Mouse (Mus musculus) right cerebral cortex, postnatal 10 days (tissue): ENCODE measurements around the gene Snap47.
A peak's percentile ranks its signal among the peaks of the same experiment; 100 is the strongest.

Source experiments
- DNase-seq, 2 experiments: peaks; one replicate each; pipeline ENCODE4 v3.0.0; 2021; ENCODE audit warnings: low spot score in 2 of 2

Gene Snap47

DNA sequence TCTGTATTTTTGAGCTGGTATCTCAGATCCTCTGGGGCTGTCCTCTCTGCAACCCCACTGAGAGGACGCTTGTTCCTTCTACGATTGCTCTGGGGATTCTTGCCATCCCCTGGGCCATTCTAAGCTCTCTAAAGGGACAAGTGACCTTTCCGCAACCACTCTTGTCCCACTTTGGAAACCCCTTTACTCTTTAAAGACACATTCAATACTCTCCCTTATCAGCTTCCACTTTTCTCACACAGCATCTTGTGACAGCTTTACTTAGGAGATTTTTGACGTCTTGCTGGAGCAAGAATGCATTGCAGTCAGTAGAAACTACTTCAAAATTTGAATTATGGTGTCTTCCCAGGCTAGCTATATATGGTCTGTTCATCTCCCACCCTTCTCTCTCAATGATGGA is at the start of gene Snap47:
Snap47 (minus strand) TSS at position 101 of the 400 bp plus-strand sequence.
- no peak for DNase-seq

DNA sequence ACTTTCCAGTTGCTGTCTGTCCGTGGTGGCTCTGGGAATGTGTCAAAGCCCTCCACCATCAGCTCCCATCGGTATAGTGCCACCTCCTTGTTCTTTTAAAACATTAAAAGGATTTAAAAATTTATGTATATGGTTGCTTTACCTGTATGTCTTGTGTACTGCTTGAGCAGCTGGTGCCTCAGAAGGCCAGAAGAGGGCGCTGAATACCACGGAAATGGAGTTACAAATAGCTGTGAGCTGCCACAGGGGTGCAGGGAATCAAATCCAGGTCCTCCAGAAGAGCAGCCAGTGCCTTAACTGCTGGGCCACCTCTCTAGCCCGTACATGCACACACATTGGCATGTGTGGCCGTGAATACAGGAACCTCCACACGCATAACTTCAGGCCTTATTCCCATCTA is 46.8 kb upstream of the Snap47 start:
- no peak for DNase-seq

DNA sequence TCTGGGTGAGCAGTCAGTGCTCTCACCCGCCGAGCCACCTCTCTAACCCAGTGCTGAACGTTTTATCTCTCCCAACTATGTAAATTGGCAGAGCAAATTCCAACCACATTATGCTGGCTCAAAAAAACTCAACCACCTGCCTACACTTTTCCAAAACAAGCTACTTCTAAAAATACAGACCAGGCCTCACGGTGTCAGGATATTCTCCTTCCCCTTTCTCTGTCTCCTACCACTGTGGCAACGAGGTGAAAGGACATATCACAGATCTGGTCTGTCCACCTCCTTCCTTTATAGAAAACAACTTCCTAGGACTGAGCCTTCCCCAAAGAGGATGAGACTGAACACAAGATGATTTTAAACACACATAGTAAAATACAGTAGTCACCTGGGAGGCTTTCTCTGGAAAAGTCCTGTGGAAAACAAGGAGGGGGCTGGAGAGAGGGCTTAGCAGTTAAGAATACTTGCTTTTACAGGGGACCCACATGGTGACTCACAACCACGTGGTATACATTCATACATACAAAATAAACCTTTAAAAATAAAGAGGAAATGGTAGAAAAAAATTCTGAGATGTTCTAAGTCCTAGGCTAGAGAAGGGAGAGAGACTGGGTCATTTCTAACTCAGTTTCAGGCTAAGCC is 45.8 kb upstream of the Snap47 start:
- no peak for DNase-seq

DNA sequence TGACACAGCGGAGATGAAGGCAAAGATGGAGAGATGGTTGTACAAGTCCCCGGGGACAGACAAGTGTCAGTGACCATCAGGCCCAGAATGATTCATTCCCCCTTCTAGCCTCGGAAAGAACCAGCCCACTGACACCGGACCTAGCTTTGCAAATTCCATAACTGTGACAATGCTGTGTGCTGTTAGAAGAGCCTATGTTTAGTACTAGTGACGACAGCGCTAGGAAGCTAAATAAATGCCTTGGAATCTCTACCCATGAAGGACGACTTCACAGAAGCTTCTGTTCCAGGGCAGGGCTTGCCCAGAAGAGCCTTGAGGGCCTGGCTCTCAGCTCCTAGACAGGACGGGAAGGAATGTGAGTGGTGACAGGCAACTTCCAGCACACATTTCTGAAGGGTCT is 35.2 kb upstream of the Snap47 start:
- no peak for DNase-seq

DNA sequence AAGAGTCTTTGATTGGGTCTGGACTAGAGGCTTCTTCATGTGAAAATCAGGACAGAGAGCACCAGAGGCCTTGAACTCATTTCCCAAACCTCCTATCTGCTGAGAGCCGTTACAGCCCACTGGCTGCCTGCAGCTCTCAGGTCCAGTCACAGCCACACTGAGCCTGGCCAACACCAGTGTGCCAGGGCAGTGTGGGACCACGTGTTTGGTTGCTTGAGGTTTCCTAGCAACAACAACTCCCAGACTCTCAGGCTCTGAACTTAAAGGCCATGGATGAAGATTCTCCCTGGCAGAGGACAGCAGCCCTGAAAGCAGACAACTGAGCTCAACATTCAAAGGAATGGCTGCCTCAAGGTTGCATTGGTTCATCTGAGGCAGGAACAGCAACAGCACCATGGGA is 34.7 kb upstream of the Snap47 start:
- DNase-seq: no peak

DNA sequence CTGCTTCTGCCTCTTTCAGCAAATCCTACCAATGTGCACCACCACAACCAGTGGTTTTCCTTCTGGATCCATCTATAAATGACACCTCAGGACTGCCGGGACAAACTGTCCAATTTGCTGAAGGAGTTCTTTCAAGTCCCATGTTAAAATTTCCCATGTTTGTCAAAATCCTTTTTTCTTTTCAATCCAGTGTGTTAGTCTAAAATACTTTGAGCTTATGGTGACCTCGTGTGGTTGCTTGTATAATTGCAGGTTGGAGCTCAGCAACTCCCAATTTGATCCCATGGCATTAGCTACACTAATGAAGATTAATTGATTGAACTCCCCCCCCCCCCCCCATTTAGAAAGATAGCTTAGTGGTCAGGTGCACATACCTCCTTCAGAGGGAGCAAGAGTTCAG is 32.2 kb upstream of the Snap47 start:
- DNase-seq: peak in 1 of 2 experiments; percentile 69

DNA sequence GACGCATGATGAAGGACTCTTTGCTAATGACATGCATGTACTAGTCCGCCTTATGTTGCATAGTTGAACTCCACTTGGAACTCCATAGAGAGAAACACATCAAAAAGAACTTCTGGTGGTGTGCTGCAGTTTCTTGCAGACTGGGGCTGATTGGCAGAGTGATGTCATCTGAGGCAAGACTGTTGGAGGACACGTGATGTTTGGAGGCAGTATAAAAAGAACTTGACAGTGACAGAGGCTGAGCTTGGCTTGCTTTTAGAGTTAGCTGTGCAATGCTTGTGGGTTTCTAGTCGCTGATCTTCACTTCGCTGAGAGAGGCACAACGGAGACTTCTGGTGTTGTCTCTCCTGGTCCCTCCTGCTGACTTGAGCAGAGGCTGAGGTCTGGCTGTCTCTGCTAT is 26.3 kb upstream of the Snap47 start:
- DNase-seq: no peak

DNA sequence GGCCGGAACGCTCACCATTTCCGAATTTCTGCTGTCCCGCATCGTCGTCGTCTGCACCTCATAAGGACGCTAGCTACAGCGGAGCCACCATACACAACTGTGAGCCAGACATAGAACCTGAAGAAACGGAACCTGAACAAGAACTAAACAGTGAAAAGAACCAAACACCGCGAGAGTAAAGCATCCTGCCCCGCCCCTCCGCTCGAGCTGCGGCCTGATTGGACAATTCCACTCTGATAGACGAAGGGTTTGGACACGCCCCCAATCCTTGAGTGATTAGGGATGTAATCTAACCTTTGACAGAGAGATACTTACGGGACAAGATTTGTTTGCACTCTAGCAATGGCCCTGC is 21.3 kb upstream of the Snap47 start, which contains the start of gene Zfp867:
Zfp867 (minus strand) TSS at position 149 of the 352 bp plus-strand sequence.
- DNase-seq: peak; percentile 95

DNA sequence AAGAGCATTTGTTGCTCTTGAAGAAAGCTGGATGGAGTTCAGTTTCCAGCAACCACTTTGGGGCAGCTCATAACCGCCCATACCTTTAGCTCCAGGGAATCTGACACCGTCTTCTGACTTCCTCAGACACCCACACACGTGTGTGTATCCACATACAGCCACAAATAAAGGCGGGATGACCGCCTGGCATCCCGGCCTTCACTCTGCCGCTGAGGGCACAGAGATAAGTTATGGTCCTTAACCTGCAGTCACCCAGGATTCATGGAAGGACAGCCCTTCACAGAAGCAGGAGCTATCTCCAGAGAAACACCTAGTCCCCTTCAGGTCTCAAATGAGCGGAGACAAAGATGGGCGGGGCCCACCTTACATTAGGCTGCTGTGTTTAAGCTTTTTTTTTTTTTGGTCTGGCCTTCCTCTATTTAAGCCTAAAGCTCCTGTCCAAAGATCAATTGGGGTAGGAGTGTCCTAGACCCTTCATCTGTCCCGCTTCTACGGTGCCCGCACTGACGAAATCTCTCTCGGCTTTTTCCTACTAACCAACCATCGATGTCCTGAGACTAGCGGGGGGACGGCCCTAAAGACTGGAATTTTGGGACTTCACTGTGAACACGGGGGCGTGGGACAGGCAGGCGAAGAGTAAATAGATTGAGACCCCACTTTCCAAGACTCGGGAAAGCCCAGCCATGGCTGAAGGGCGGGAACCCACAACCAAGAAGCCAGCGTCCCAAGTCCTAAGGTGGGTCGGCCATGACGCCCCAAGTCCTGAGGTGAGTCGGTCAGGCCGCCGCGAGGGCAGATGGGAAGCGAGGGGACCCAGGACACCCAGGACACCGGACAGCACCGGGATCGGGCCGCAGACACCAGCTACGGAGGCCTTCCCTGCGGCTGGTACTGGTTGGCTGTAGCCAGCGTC is 20.7 kb upstream of the Snap47 start:
- DNase-seq: no peak

DNA sequence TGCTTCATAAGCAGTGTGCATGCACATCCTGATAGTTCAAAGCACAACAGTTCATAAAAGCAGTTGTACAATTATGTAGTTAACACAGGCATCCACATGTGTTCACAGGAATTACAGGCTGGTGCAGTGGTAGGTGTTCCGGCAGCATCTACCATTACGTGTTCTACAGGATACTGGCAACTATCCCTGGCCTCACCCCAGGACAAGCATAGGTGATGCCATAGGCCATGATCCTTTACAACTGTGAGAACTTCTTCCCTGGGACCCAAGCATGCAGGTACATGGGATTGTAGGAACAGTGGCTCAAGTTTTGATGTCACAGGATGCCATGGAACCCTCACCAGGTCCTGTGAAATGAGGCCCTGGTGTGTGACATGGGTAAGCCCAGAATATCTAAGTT is 9.5 kb upstream of the Snap47 start:
- DNase-seq: no peak

DNA sequence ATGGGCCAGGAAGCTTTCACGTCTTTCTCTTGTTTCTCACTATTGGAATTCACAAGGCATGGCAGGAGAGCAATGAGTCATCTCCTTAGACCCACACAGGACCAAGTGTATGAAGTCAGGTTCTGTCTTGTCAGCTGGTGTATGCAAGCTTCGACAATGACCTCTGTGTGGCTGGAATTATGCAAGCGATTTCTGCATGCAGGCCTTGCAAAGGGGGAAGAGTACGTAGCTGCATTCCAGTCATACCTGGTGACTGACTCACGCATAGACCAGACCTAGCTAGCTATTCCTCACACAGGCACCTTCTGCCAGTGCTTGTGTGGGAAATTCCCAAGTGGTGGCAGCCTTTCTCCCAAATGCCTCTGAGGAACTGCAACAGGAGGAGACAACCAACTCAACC is 8.0 kb upstream of the Snap47 start:
- no peak for DNase-seq

DNA sequence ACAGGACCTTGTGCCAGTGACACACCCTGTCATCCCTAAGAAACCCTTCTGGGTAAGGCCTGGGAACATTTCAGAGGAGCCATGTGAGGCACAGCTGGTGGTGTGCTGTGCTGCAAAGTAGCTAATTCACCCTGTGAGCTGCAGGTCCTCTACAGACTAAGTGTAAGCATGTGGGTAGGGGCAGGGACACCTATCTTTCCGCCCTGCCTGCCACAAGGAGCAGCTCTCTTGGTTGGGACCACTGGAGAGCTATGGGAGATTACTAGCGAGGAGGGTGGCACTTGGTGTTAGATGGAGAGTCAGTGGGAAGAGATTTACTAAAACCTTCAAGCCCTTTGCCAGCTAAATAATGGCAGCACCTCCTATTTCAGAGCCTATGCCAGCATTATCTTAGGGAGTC is 5.9 kb upstream of the Snap47 start:
- no peak for DNase-seq

DNA sequence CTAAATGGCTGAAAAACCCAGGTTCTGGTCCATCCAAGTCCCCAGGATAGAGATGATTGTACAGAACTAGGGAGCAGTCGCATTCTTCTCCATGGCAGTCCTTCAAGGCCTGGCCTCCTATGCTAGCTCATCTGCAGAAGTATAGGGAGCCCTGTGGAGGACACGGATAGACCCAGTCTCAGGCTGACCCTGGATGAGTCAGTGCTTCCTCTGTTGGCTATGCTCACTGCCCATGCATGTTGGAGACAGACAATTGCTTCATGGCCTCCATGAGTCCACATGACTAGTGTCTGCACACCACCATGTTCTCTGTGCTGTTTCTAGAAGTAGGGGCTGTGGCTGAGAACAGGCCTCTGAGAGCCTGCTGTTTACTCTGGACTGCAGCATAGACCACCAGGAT is 5.4 kb upstream of the Snap47 start:
- DNase-seq: peak in 1 of 2 experiments; percentile 4

DNA sequence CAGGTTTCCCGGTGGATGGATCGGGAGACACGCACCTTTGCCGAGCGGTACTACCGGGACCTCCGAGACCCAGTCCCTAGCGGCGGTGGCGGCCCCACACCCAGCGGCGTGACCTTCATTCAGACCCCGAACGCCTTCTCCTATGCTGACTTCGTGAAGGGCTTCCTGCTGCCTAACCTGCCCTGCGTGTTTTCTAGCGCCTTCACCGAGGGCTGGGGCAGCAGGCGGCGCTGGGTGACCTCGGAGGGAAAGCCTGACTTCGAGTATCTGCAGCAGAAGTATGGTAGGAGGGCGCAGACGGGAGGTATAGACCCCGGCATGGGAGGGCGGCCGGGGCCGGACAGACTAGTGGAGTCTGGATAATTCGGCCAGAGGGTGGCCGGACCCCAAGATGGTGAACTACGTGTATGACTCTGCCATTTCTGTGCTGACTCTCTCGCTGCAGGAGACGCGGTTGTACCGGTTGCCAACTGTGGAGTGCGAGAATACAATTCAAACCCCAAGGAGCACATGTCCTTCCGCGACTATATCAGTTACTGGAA is 685 bp downstream of the Snap47 start:
- DNase-seq: peak; percentile 39 to 49

DNA sequence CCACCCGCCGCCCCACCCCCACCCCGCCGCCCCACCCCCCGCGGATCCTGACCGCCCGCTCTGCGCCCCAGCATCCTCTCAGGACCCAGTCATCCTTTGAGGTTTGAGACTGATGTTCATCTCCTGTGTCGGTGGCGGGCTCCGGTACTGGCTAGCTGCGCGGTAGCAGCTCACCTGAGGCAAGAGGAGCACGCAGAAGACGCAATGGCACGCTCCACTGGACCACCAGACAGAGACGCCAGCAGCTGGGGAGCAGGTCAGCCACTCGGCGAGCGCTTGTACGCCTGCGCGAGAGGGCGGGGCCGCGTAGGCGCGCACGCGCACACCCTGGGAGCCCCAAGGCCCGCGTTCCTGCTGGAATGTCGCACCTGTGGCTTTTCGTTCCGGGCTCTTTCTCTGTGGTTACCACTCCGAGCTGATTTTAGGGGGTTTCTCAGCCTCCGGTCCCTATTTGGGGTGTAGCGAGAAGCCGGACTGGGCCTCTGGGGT is 1.2 kb downstream of the Snap47 start, which contains the start of gene Jmjd4:
Jmjd4 (plus strand) TSS at position 305 of the 489 bp plus-strand sequence.
- DNase-seq: peak; percentile 96

DNA sequence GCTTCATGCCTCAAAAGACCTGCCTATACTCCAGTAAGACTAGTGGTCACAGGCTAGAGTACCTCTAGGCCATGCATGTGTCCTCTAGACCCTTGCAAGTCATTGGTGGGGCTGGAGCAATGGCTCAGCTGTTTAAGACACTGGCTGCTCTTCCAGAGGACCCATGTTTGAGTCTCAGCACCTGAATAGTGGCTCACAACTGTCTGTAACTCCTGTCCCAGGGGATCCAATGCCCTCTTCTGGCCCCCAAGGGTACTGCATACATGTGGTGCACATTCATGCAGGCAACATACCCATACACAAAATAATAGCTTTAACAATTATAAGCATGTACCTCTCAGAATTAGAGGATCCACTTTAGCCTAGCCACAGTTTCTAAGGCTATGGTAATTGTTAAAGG is 7.9 kb downstream of the Snap47 start:
- DNase-seq: no peak

DNA sequence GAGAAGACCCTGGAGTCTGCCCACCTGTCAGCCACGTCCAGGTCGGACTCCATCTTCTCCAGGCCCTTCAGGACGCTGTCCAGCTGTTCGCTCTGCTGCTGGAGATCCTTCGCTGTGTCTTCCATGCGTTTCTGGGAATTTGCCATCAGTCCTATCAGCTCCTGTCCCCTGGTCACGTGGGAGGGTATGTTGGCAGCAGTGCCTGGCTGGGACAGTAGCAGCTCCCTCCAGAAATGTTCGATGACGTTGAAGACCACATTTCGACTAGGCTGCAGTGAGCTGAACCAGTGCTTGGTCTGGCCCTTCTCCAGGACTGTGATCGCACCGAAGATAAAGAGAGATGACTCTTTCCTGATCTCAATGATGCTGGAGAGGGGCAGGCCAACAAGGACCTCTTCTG is 13.0 kb downstream of the Snap47 start:
- no peak for DNase-seq

DNA sequence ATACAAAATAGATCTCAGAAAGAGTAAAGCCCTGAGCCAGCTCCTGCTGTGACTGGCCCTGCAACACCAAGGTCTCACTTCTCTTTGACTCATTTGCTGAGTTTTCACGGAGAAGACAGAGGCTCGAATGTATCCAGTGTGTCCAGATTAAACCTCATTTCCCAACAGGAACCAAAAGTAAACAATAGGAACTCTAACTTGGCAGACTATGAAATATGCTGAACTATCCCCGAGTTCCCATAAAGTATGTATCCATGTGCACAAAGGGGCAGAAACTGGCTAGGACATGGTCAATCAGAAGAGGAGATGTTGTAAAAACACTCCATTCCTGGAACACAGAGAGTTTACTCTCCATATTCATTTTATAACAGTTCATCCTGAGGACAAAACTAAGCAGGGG is 18.7 kb downstream of the Snap47 start:
- DNase-seq: no peak

DNA sequence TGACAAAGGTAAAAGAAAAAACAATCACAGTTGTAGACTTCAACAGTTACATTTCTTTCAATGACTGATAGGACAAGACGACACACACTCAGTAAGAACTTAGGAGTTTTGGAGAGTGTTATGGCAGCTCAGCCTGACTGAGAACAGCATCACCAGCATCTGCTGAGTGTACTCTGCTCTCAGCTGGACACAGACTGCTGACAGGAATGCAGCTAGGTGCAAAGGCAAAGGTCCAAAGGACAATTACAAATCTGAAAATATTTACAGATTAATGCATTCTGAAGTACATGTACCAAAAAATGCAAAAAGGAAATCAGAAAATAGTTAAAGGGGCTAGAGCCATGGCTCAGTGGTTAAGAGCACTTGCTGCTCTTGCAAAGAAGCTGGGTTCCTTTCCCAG is 21.0 kb downstream of the Snap47 start:
- DNase-seq: no peak

DNA sequence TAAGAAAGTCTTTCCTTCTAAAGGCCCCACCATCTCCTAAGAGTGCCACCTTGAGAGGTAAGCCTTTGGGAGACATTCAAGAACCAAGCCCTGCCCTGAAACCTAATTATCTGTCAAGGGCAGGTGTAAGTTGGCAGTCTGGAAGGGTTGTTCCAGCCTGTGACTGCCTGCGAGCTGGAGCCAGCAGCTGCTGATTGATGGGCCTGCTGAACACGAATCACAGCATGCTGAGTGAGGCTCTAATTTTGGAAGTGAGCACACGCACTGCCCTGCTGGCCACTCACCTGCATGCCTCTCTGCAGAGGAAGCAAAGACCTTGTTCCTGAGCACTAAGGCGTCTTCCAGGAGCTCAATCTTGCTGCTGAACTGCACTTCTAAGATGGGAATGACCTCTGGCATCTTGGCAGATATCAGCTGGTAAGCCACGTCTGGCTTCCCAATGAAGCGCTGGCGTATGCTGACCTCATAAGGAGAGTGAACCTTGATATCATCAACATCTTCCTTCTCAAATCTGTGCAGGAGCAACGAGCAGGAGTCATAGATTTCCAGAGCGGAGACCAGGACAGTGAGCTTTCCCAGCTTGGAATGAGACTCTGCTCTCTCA is 22.8 kb downstream of the Snap47 start:
- DNase-seq: no peak

DNA sequence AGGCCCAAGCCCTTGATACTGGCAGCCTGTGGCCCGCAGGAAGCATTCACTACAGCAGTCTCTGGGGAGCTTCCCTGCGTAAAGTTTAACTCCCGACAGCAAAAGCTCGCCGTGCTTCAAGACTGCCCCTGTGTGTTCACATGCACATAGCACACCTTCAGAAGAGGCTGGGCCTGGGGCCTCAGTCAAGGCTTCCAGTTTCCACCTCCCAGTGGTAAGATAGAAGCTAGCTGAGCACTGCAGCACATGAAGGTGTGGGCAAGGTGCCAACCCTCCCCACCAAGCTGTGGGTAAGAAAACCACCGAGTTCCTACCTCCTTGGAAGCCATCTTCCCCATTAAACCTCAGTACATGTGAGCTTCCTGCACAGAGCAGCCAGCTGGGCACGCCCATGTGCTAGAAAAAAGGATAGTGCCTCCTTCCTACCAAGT is 25.3 kb downstream of the Snap47 start:
- peak; percentile 52 to 54 for DNase-seq

DNA sequence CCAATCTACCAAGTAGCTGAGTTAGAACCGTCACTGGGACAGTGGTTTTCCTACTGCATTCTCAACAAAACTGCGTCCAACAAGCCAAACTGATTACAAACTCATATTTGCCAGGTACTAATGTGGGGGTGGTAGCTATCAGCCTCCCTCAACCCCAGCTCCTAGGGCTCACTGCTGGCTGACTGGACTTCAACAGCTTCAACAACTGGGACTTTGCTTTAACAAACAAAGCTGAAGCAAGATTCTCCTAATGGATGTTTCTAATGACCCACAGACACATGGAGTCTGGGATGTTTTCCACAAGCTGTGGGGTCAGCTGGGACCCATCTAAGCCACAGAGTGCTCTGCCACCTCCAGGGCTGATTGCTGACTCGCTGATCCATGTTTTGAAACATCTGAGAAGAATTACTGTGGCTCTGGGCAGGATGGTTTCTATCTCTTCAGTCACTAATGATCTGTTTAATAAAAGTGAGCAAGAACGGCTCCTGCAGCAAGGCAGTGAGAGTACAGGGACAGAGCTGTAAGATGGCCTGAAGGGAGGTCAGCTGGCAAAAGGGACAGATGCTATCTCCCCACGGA is 27.9 kb downstream of the Snap47 start:
- DNase-seq: no peak
